Mouse (Mus musculus): Measurements from ENCODE around the gene C1ql4. TPM values are rescaled to one million over a fixed set of nuclear protein-coding genes. Genes with fewer than 3 reads are reported as not detected.

The C1ql4 gene
- not detected in 2 replicates for polyA plus RNA-seq (2012; rRNA removed; ENCODE audit: low replicate concordance)

DNA sequence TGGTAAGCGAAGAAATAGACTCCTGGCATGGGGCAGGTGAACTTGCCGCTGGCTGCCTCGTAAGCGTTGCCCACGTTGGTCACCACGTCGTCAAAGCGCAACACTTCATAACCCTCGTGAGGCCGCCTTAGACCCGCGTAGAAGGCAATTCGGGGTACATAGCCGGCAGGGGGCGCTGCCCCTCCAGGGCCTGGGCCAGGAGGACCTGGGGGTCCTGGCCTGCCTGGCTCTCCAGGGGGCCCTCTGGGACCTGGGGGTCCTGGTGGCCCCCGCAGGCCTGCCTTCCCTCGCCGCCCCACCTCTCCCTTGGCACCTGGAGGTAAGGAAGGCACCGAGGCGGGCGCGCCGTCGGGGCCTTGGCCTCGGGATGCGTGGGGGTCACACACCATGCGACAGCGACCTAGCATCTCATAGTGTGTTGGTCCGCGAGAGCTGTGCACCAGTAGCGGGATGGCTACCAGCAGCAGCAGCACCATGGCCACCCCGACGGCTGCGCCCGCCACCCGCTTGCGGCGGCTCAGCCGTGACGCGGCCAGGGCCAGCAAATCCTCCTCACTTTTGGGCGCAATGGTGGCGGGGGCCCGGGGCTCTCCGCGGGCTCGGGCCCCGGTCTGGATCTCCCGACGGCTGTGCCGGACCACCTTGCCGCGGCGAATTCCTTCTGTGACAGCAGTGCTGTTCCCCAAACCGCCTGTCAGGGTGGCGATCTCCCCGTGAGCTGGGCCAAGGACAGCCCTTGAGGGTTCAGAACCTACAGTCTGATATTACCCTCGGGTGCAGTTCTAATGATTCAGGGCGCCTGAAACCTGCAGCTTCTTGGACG, at the start of gene C1ql4:
TSS of gene C1ql4 (minus strand) at position 565 of the 823 bp plus-strand sequence.

GRCm38 (mm10) chr15:99125711-99126080, 38.1 kb upstream of the C1ql4 start, which contains the start of gene Spats2:
Gene Spats2, plus strand, starts transcription at chr15:99125916.

DNA sequence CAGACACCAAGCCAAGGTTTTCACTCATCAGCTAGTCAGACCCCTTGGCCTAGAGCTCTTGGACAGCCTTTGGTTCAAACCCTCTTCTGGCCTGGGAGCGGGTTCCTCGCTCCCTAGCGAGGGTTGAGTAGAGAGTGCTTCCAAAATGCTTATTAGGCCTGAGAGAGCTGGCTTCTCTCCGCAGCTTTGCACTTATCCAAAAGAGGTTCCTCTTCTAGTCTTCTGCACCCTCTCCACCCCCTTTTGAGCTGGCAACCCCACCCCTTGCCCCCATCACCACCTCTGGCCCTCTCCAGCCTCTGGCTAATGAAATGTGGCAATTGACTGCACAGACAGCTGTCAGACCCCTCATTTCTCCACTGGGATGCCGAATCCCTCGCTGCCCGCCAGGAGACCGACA, 5.3 kb upstream of the C1ql4 start, which contains the start of gene Dnajc22:
TSS of gene Dnajc22 (plus strand) at position 301 of the 400 bp plus-strand sequence.

GRCm38 (mm10) chr15:99074019-99074599, 13.5 kb downstream of the C1ql4 start, which contains the start of gene Troap:
Gene Troap, plus strand, starts transcription at chr15:99074575.

DNA sequence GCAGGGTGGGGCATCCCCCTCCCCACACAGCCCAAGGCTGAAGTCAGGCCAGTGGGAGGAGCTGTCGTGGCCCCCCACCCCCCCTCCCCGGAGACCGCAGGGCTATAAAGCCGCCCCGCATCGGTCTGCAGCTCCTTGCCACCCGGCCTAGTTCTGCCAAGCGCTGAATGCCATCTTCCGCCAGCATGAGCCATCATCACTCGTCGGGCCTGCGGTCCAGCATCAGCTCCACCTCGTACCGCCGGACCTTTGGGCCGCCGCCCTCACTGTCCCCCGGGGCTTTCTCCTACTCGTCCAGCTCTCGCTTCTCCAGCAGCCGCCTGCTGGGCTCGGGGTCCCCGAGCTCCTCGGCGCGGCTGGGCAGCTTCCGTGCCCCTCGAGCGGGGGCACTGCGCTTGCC, 32.6 kb downstream of the C1ql4 start, which contains the start of gene Prph:
TSS of gene Prph (plus strand) at position 135 of the 400 bp plus-strand sequence.

Other genes with a start within 250 kb of the C1ql4 start
- gene Kmt2d, start 216.6 kb downstream of the C1ql4 start, polyA plus RNA-seq (2012; rRNA removed; ENCODE audit: low replicate concordance): 18.7 and 19.0 TPM in 2 replicates
- 8.3 and 16.5 TPM in 2 replicates for gene Rhebl1, start 193.3 kb downstream of the C1ql4 start, polyA plus RNA-seq (2012; rRNA removed; ENCODE audit: low replicate concordance)
- 0.38 and 0.48 TPM in 2 replicates for gene Dhh, start 189.3 kb downstream of the C1ql4 start, polyA plus RNA-seq (2012; rRNA removed; ENCODE audit: low replicate concordance)
- gene Lmbr1l, start 169.6 kb downstream of the C1ql4 start, polyA plus RNA-seq (2012; rRNA removed; ENCODE audit: low replicate concordance): 90.8 and 281 TPM in 2 replicates
- gene Tuba1b, start 153.3 kb downstream of the C1ql4 start, polyA plus RNA-seq (2012; rRNA removed; ENCODE audit: low replicate concordance): 358 and 428 TPM in 2 replicates
- 33.8 and 39.7 TPM in 2 replicates for gene Gm49450, start 134.3 kb downstream of the C1ql4 start, polyA plus RNA-seq (2012; rRNA removed; ENCODE audit: low replicate concordance)
- 74.1 and 81.7 TPM in 2 replicates for gene Tuba1a, start 134.1 kb downstream of the C1ql4 start, polyA plus RNA-seq (2012; rRNA removed; ENCODE audit: low replicate concordance)
- gene Tuba1c, start 57.9 kb downstream of the C1ql4 start, polyA plus RNA-seq (2012; rRNA removed; ENCODE audit: low replicate concordance): 246 and 414 TPM in 2 replicates
- 7.2 and 7.3 TPM in 2 replicates for gene Prph, start 32.6 kb downstream of the C1ql4 start, polyA plus RNA-seq (2012; rRNA removed; ENCODE audit: low replicate concordance)
- gene Troap, start 13.2 kb downstream of the C1ql4 start, polyA plus RNA-seq (2012; rRNA removed; ENCODE audit: low replicate concordance): 9.2 and 15.0 TPM in 2 replicates
- gene Dnajc22, start 5.4 kb upstream of the C1ql4 start, polyA plus RNA-seq (2012; rRNA removed; ENCODE audit: low replicate concordance): 39.0 and 41.7 TPM in 2 replicates
- 2.8 and 3.3 TPM in 2 replicates for gene Spats2, start 38.1 kb upstream of the C1ql4 start, polyA plus RNA-seq (2012; rRNA removed; ENCODE audit: low replicate concordance)
- 1.6 and 2.1 TPM in 2 replicates for gene Kcnh3, start 137.0 kb upstream of the C1ql4 start, polyA plus RNA-seq (2012; rRNA removed; ENCODE audit: low replicate concordance)
- 68.4 and 84.4 TPM in 2 replicates for gene Mcrs1, start 164.1 kb upstream of the C1ql4 start, polyA plus RNA-seq (2012; rRNA removed; ENCODE audit: low replicate concordance)
- 17.7 and 23.6 TPM in 2 replicates for gene Prpf40b, start 207.3 kb upstream of the C1ql4 start, polyA plus RNA-seq (2012; rRNA removed; ENCODE audit: low replicate concordance)
- not detected in 2 replicates for gene Fam186b, start 208.1 kb upstream of the C1ql4 start, polyA plus RNA-seq (2012; rRNA removed; ENCODE audit: low replicate concordance)

Data from duodenum, adult 2 months (tissue).